Mouse (Mus musculus) forebrain, embryonic 14.5 days (tissue): ENCODE measurements around the gene Olfr807. TPM values are rescaled to one million over a fixed set of nuclear protein-coding genes. Genes with fewer than 3 reads are reported as not detected.

ENCODE experiments used
- ATAC-seq: fragments of 200-750 bp; cut with Nextera tagmentation; 2 replicates; pipeline ENCODE4 v1.8.0; 2017; ENCODE audit warnings: mild to moderate bottlenecking, moderate library complexity
- DNase-seq: peaks from one replicate; pipeline ENCODE4 v3.0.0-alpha.2; 2015; ENCODE audit warnings: low spot score
- H3K27ac ChIP-seq: fragments of 300-500 bp; sonication (generic); 2 replicates; pipeline ENCODE4 v1.5.1; 2014; ENCODE audit warnings: low read depth, mild to moderate bottlenecking, control low read depth, low read length, moderate library complexity
- H3K27me3 ChIP-seq: fragments of 300-500 bp; sonication (generic); replicated peaks from 2 replicates; pipeline ENCODE4 v1.6.1; 2014; ENCODE audit warnings: low read length, control low read depth, mixed read lengths; ENCODE audit not compliant: control insufficient read depth, insufficient read depth
- H3K36me3 ChIP-seq: fragments of 300-500 bp; sonication (generic); 2 replicates; pipeline ENCODE4 v1.6.1; 2014; ENCODE audit warnings: low read length, control low read depth; ENCODE audit not compliant: control insufficient read depth, insufficient read depth
- H3K4me1 ChIP-seq: fragments of 300-500 bp; sonication (generic); 2 replicates; pipeline ENCODE4 v1.6.1; 2014; ENCODE audit warnings: antibody characterized with exemption, low read length, control low read depth; ENCODE audit not compliant: control insufficient read depth, insufficient read depth
- H3K4me2 ChIP-seq: fragments of 300-500 bp; sonication (generic); 2 replicates; pipeline ENCODE4 v1.6.1; 2014; ENCODE audit warnings: mild to moderate bottlenecking, control low read depth, low read length
- H3K4me3 ChIP-seq: fragments of 300-500 bp; sonication (generic); 2 replicates; pipeline ENCODE4 v1.5.1; 2014; ENCODE audit warnings: low read depth, low read length, control low read depth
- H3K9ac ChIP-seq: fragments of 300-500 bp; sonication (generic); 2 replicates; pipeline ENCODE4 v1.6.1; 2014; ENCODE audit warnings: mild to moderate bottlenecking, low read length, control low read depth, moderate library complexity
- H3K9me3 ChIP-seq: fragments of 300-500 bp; sonication (generic); replicated peaks from 2 replicates; pipeline ENCODE4 v1.6.1; 2016; ENCODE audit warnings: low read length, control low read depth, mixed read lengths; ENCODE audit not compliant: control insufficient read depth
- WGBS: fragments of 180-500 bp; shearing (Covaris S2); extraction: QIAGEN DNeasy Blood & Tissue Kit; methylation state at CpG from one replicate; pipeline ENCODE4 v1.1.7; 2014; 5-methylcytosine and 5-hydroxymethylcytosine counted together
- polyA plus RNA-seq: library from polyadenylated mRNA; unstranded; fragments of >200 nt; fragmentation: Nextera tagmentation; extraction: Ambion mirVana; gene quantifications from 2 replicates; pipeline ENCODE4 v1.2.1, GENCODE M21; 2014

Gene Olfr807
- not detected in 2 replicates for polyA plus RNA-seq

- Histone ChIP-seq H3K4me3 (no peak within 1 kb of the TSS), H3K4me2 (no peak within 1 kb of the TSS), H3K27ac (no peak within 1 kb of the TSS), H3K4me1 (no peaks in the 10 kb centered on the region), H3K36me3 (no peaks in the 10 kb centered on the region), H3K9ac (no peak within 1 kb of the TSS), H3K27me3 (no peaks in the 10 kb centered on the region), H3K9me3 (no peaks in the 10 kb centered on the region)
- ATAC-seq (no peak), DNase-seq (no peak)
- WGBS = 92% methylated on average over 1 of the region's 1 CpGs
Measured at GRCm38 (mm10) chr10:129757693-129758092, at the start of gene Olfr807. Gene Olfr807 (minus strand): TSS chr10:129757793.

- Histone ChIP-seq H3K4me1 (no peaks in the 10 kb centered on the region), H3K27ac (no peak within 1 kb of the TSS), H3K27me3 (no peaks in the 10 kb centered on the region), H3K9me3 (no peaks in the 10 kb centered on the region), H3K4me3 (no peak within 1 kb of the TSS), H3K9ac (no peak within 1 kb of the TSS), H3K36me3 (no peaks in the 10 kb centered on the region), H3K4me2 (no peak within 1 kb of the TSS)
- DNase-seq (no peak), ATAC-seq (no peak)
- 88% methylated on average over 4 of the region's 4 CpGs for WGBS
Measured at GRCm38 (mm10) chr10:129804296-129804695, 46.7 kb upstream of the Olfr807 start, which contains the start of gene Olfr811. Gene Olfr811 (minus strand): TSS chr10:129804396.

GRCm38 (mm10) chr10:129794817-129795216 lies 37.2 kb upstream of the Olfr807 start, which contains the start of gene Olfr810:
Gene Olfr810 (minus strand): TSS chr10:129794917.
- Histone ChIP-seq H3K27me3 (no peaks in the 10 kb centered on the region), H3K27ac (no peak within 1 kb of the TSS), H3K4me2 (no peak within 1 kb of the TSS), H3K36me3 (no peaks in the 10 kb centered on the region), H3K4me1 (no peaks in the 10 kb centered on the region), H3K9ac (no peak within 1 kb of the TSS), H3K4me3 (no peak within 1 kb of the TSS), H3K9me3 (no peaks in the 10 kb centered on the region)
- no peak for ATAC-seq
- no peak for DNase-seq

GRCm38 (mm10) chr10:129778123-129778522 lies 20.5 kb upstream of the Olfr807 start:
- no peak overlapping the region for H3K27ac ChIP-seq
- DNase-seq = no peak
- no peaks in the 10 kb centered on the region for H3K36me3 ChIP-seq
- no peaks in the 10 kb centered on the region for H3K4me1 ChIP-seq
- H3K9ac ChIP-seq = no peak overlapping the region
- H3K27me3 ChIP-seq = no peaks in the 10 kb centered on the region
- no peak overlapping the region for H3K4me3 ChIP-seq
- H3K4me2 ChIP-seq = no peak overlapping the region
- no peak for ATAC-seq
- H3K9me3 ChIP-seq = no peaks in the 10 kb centered on the region

- no peaks in the 10 kb centered on the region for H3K36me3 ChIP-seq
- H3K4me3 ChIP-seq = no peak within 1 kb of the TSS
- H3K4me1 ChIP-seq = no peaks in the 10 kb centered on the region
- DNase-seq = no peak
- H3K27ac ChIP-seq = no peak within 1 kb of the TSS
- H3K4me2 ChIP-seq = no peak within 1 kb of the TSS
- H3K27me3 ChIP-seq = no peaks in the 10 kb centered on the region
- no peak within 1 kb of the TSS for H3K9ac ChIP-seq
- ATAC-seq = no peak
- H3K9me3 ChIP-seq = no peaks in the 10 kb centered on the region
Measured at GRCm38 (mm10) chr10:129774338-129774737, 16.7 kb upstream of the Olfr807 start, which contains the start of gene Olfr809. Gene Olfr809 (plus strand): TSS chr10:129774638.

GRCm38 (mm10) chr10:129765182-129765581 lies 7.6 kb upstream of the Olfr807 start, which contains the start of gene Olfr808:
Gene Olfr808 (plus strand): TSS chr10:129765482.
- Histone ChIP-seq H3K36me3 (no peaks in the 10 kb centered on the region), H3K27me3 (no peaks in the 10 kb centered on the region), H3K9me3 (no peaks in the 10 kb centered on the region), H3K4me2 (no peak within 1 kb of the TSS), H3K9ac (no peak within 1 kb of the TSS), H3K4me1 (no peaks in the 10 kb centered on the region), H3K27ac (no peak within 1 kb of the TSS), H3K4me3 (no peak within 1 kb of the TSS)
- 98% methylated on average over 1 of the region's 1 CpGs for WGBS
- ATAC-seq = no peak
- DNase-seq = no peak

- H3K4me2 ChIP-seq = no peak within 1 kb of the TSS
- H3K4me1 ChIP-seq = no peaks in the 10 kb centered on the region
- no peak within 1 kb of the TSS for H3K27ac ChIP-seq
- DNase-seq (no peak), ATAC-seq (no peak)
- no peaks in the 10 kb centered on the region for H3K27me3 ChIP-seq
- H3K36me3 ChIP-seq = no peaks in the 10 kb centered on the region
- no peak within 1 kb of the TSS for H3K4me3 ChIP-seq
- H3K9ac ChIP-seq = no peak within 1 kb of the TSS
- no peaks in the 10 kb centered on the region for H3K9me3 ChIP-seq
Measured at GRCm38 (mm10) chr10:129741821-129742220, 15.8 kb downstream of the Olfr807 start, which contains the start of gene Olfr806. Gene Olfr806 (minus strand): TSS chr10:129741921.

GRCm38 (mm10) chr10:129729275-129729674 lies 28.3 kb downstream of the Olfr807 start, which contains the start of gene Olfr805:
Gene Olfr805 (minus strand): TSS chr10:129729375.
- H3K27ac ChIP-seq = no peak within 1 kb of the TSS
- no peaks in the 10 kb centered on the region for H3K27me3 ChIP-seq
- H3K4me2 ChIP-seq = no peak within 1 kb of the TSS
- no peak within 1 kb of the TSS for H3K9ac ChIP-seq
- H3K4me1 ChIP-seq = no peaks in the 10 kb centered on the region
- WGBS = 93% methylated on average over 2 of the region's 2 CpGs
- ATAC-seq = no peak
- H3K36me3 ChIP-seq = no peaks in the 10 kb centered on the region
- no peak within 1 kb of the TSS for H3K4me3 ChIP-seq
- no peak for DNase-seq
- no peaks in the 10 kb centered on the region for H3K9me3 ChIP-seq
